Mouse (Mus musculus) midbrain, embryonic 10.5 days (tissue): ENCODE measurements at regions not wholly inside any gene's neighbourhood (a gene's known extent, or its start where the extent isn't known, plus 50 kb on each side); places are given as distances from the start of the nearest gene placed in this dataset.

Experiments used
- DNase-seq: peaks from one replicate; pipeline ENCODE4 v3.0.0-alpha.2; 2017; ENCODE audit warnings: low spot score
- H3K27ac ChIP-seq: fragments of 300-500 bp; sonication (generic); replicated peaks from 2 replicates; pipeline ENCODE4 v1.5.1; 2016; ENCODE audit warnings: mild to moderate bottlenecking
- H3K27me3 ChIP-seq: fragments of 300-500 bp; sonication (generic); 2 replicates; pipeline ENCODE4 v1.6.1; 2016; ENCODE audit warnings: low read depth, mild to moderate bottlenecking; ENCODE audit not compliant: poor library complexity, severe bottlenecking
- H3K36me3 ChIP-seq: fragments of 300-500 bp; sonication (generic); 2 replicates; pipeline ENCODE4 v1.6.1; 2016; ENCODE audit warnings: mild to moderate bottlenecking, moderate library complexity
- H3K4me1 ChIP-seq: fragments of 300-500 bp; sonication (generic); 2 replicates; pipeline ENCODE4 v1.6.1; 2016
- H3K4me3 ChIP-seq: fragments of 300-500 bp; sonication (generic); 2 replicates; pipeline ENCODE4 v1.5.1; 2016; ENCODE audit warnings: mild to moderate bottlenecking, moderate library complexity
- H3K9me3 ChIP-seq: fragments of 300-500 bp; sonication (generic); replicated peaks from 2 replicates; pipeline ENCODE4 v1.6.1; 2016; ENCODE audit warnings: mild to moderate bottlenecking
- WGBS: fragments of 180-500 bp; shearing (Covaris S2); methylation state at CpG from one replicate; pipeline ENCODE4 v1.1.7; 2016; 5-methylcytosine and 5-hydroxymethylcytosine counted together

DNA sequence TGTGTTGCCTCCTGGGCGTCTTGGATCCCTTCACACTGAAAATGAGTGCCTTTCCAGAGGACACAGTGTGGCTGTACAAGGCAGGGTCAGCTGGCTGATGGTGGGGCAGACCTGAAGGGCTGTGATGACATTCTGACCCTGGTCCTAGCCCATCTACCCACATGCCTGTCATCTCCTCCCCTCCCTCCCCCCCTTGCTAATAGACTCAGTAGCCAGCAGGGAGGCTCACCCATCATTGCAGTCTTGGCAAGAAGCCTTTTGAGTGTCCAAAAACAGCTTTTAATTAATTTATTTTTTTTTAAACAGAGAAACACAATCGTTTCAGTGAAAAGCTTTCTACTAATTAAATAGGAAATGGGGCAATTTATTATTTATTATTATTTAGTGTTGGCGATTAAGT lies 67.0 kb upstream of the Ssx2ip start:
- WGBS, result 85% methylated on average over 3 of the region's 3 CpGs
- Histone ChIP-seq H3K4me3 (no peak overlapping the region), H3K36me3 (no peaks in the 10 kb centered on the region), H3K27me3 (no peaks in the 10 kb centered on the region), H3K4me1 (peaks cover 25% of the 10 kb centered on the region), H3K27ac (peak overlapping the region; percentile 52), H3K9me3 (no peaks in the 10 kb centered on the region)
- no peak for DNase-seq

DNA sequence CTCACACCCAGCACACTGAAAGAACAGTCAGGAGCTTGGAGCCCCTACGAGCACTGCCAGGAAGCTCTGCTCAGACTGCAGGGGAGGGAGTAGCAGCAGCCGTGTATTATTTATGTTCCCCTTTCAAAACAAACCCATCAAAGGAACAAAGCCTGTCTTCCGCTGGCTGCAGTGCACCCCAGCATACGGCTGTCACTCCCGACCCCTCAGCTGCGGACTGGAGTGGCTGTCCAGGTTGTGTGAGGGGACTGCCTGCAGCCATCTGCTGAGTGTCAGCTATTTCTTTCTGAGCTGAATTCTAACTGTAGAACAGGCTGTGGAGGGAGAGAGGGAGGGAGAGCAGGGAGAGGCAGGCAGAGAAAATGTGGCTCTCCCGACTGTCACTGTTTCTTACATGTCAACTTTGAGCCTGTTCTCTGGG lies 66.6 kb upstream of the Ssx2ip start:
- Histone ChIP-seq H3K27ac (peak overlapping the region; percentile 52), H3K27me3 (no peaks in the 10 kb centered on the region), H3K9me3 (no peaks in the 10 kb centered on the region), H3K4me3 (no peak overlapping the region; the same call in 1 of the 2 replicates), H3K36me3 (no peaks in the 10 kb centered on the region), H3K4me1 (peaks cover 25% of the 10 kb centered on the region)
- 36% methylated on average over 7 of the region's 7 CpGs for WGBS
- DNase-seq, result no peak

DNA sequence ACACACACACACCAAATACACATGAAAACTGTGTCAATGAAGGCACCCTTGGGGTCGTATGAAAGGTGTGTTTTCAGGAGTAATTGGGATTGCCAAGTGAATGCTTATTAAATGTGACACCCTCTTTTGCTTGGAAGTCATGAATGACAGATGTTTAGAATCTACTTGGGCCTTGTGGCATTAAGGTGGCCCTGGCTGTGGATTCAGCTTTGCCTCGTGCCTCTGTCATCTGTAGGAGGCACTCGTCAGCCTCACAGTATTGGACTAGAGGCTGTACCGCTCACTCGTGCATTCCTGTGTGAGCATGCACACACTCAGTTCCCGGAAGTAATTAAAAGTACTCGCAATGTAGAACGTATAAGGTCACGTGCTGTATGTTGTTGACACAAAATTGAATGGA lies 66.0 kb upstream of the Ssx2ip start:
- Histone ChIP-seq H3K4me3 (no peak overlapping the region), H3K27ac (peak overlapping the region; percentile 52; the same call in 1 of the 2 replicates), H3K4me1 (peaks cover 25% of the 10 kb centered on the region), H3K27me3 (no peaks in the 10 kb centered on the region), H3K36me3 (no peaks in the 10 kb centered on the region), H3K9me3 (no peaks in the 10 kb centered on the region)
- WGBS, result 87% methylated on average over 9 of the region's 9 CpGs
- DNase-seq, result no peak

DNA sequence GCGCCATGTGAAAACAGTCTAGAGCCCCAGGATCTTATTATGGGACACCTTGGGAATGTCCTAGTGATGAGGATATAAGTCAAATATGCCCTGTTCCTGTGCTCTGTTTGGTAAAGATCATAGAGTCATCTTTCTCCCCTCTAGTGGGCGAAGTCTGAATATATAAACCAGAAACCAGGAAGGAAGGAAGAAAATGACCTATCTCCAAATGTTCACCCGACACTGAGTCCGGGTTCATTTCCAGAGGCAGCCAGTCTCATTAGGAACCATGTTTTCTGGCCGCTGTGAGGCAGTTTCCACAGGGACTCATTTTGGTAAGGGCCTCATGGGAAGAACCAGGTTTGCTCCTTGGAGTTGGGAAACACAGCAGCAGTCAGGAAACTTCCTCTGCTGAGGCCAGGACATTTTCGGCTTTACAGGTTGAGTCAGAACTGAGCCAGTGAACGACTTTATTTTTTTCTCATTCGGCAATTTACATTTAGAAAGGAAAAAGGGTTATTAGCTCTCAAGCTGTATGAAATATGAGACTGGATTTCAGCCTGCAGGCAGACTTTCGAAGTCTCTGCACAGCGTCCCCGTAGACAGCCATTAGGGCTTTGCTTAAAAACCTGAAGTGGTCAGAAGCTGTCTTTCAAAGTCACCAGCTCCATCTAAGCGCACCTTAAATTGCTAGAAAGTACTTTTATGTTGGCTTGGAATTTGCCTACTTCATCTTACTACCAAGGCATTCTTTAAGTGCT lies 64.0 kb upstream of the Ssx2ip start:
- peaks cover 5% of the 10 kb centered on the region for H3K27me3 ChIP-seq
- H3K4me1 ChIP-seq, result peaks cover 22% of the 10 kb centered on the region
- 87% methylated on average over 12 of the region's 12 CpGs for WGBS
- DNase-seq, result no peak
- no peaks in the 10 kb centered on the region for H3K9me3 ChIP-seq
- H3K36me3 ChIP-seq, result no peaks in the 10 kb centered on the region
- no peak overlapping the region for H3K4me3 ChIP-seq
- no peak overlapping the region for H3K27ac ChIP-seq

DNA sequence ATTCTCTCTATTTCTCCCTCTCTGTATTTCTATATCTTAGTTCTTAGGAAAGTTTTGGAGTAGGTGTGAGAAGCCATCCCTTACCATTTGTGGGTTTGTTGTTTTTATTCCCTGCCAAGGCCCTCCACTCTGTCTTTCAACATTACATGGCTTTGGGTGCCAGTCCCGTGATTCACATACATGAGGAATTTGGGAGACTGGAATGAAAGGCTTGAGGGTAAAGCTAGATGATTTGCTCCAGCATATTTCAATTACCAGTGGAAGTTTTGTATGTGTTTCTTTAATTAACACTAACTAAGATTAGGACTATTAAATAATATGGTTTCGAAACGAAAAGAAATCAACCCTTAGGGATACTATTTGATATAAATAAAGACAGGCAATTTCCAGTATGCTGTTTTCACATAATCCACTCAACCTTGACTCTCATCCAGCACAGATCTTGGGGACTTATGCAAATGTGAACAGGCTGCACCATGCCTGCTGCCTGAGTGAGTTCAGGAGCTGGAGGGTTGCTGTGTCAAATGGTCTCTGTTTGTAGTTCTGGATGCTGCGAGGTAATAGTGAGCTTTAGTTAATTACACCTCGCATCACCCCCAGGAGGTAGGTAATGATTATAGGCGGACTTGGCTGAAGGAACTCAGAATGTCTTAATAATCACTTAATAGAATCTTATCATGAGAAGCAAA lies 62.6 kb upstream of the Ssx2ip start:
- Histone ChIP-seq H3K27me3 (peaks cover 5% of the 10 kb centered on the region), H3K9me3 (no peaks in the 10 kb centered on the region), H3K27ac (no peak overlapping the region), H3K4me3 (no peak overlapping the region), H3K36me3 (no peaks in the 10 kb centered on the region), H3K4me1 (peaks cover 26% of the 10 kb centered on the region)
- no peak for DNase-seq
- WGBS, result 77% methylated on average over 6 of the region's 6 CpGs

DNA sequence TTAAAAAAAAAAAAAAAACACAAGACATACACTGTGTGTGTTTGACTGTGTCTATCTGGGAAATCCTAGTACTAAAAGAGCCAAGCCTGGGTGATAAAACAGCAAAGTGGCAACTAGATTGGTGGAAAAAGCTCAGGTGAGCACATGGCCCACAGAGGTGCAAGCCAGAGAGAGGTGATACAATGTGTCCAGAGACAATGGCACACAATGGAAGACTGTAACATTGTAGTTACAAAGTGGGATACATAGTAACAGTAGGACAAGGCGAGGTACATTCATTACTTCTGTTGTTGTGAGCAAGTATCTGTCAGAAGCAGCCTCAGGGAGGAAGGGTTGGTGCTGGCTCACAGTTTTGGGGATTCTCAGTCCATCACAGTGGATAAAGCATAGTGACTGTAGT lies 61.7 kb upstream of the Ssx2ip start:
- DNase-seq, result no peak
- WGBS, result 90% methylated on average over 1 of the region's 1 CpGs
- H3K27ac ChIP-seq, result no peak overlapping the region
- no peaks in the 10 kb centered on the region for H3K9me3 ChIP-seq
- no peaks in the 10 kb centered on the region for H3K36me3 ChIP-seq
- peaks cover 18% of the 10 kb centered on the region for H3K4me1 ChIP-seq
- H3K27me3 ChIP-seq, result peaks cover 10% of the 10 kb centered on the region
- no peak overlapping the region for H3K4me3 ChIP-seq

DNA sequence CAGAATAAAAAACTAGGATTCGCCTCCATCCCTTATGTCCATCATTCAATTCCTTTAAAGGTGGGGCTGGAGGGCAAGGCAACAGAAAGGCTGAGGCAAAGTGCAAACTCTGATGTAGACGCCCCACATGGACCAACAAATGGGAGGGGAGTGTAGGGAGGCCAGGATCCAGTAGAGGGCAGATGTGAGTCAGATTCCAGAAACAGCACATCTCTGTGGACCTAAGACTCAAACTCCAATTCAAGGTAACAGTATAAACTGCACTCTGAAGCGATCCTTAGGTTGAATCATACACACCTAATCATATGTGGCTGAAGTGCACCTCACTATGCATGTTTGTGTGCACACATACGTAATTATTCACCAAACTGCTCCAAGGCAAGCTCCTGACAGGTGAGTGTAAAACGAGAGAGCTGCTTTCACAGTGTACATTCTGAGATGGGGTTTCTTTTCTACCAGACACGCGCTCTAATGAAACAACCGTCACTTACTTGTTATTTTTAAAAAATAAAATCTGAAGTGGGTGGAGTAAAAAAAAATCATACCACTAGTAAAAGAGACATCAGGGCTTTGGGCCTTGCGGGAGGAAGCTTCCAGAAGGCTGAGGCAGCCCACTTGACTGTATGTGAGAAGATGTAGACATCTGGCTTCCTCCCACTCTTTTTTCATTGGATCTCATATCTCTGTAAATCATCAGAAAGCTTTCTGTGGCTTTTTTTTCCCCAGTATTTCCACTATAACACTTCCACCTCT lies 60.6 kb upstream of the Ssx2ip start:
- H3K27me3 ChIP-seq, result peaks cover 10% of the 10 kb centered on the region
- DNase-seq, result peak; percentile 55
- H3K27ac ChIP-seq, result no peak overlapping the region
- H3K36me3 ChIP-seq, result no peaks in the 10 kb centered on the region
- H3K9me3 ChIP-seq, result no peaks in the 10 kb centered on the region
- H3K4me3 ChIP-seq, result no peak overlapping the region
- H3K4me1 ChIP-seq, result peaks cover 9% of the 10 kb centered on the region
- WGBS, result 54% methylated on average over 9 of the region's 9 CpGs

DNA sequence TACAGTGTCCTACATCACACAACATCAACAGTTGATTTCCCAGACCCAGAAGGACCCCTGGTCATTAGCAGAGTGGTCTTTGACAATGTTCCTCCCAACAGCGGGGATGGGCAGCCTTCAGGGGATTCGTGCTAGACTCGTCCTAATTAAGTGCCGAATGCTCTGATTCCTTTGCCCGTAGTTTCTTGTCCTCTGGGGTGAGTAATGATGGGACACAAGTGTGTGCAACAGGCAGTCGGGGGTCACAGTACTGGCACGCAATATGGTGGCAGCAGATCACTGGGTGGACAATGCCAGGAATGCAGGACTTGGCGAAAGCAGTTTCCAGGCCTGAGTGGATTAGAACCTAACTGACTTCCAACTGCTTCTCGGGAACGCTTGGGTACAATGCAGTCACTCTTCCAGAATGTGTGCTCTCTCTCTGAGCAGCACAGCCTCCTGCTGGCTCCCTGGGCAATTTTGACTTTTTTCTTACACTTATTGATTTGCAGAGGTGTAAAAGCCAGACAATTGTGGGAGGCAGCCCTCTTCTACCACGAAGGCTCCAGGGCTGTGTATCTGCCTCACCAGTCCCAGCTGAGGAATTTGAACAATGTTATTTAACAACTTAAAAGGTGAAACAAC lies 59.9 kb upstream of the Ssx2ip start:
- DNase-seq, result no peak
- no peaks in the 10 kb centered on the region for H3K9me3 ChIP-seq
- H3K4me1 ChIP-seq, result peaks cover 9% of the 10 kb centered on the region
- WGBS, result 80% methylated on average over 11 of the region's 11 CpGs
- no peaks in the 10 kb centered on the region for H3K36me3 ChIP-seq
- H3K27me3 ChIP-seq, result peaks cover 10% of the 10 kb centered on the region
- H3K4me3 ChIP-seq, result no peak overlapping the region
- no peak overlapping the region for H3K27ac ChIP-seq

DNA sequence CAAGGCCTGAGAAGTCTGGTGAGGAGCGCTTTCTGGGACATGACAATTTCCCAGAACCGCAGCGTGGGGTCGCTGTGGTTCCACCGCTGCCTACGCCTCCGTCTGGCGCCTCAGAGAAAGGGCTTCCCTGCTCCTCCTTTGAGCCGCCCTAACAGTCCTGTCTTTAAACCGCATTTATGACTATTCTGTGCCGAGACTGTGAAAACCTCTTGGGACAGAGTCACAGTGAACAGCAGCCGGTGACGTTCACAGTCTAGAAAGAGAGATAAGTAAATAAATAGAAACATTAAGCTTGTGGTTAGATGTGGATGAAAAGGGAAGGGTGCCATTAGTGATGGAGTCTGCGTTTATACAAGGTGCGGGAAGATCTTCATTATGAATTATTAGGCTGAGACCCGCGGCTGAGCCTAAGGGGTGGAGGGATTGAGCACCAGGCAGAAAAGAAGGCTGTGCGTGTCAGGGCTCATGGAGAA lies 59.1 kb upstream of the Ssx2ip start:
- H3K27ac ChIP-seq, result peak overlapping the region; percentile 72
- no peaks in the 10 kb centered on the region for H3K36me3 ChIP-seq
- WGBS, result 17% methylated on average over 18 of the region's 18 CpGs
- H3K9me3 ChIP-seq, result no peaks in the 10 kb centered on the region
- peaks cover 9% of the 10 kb centered on the region for H3K4me1 ChIP-seq
- H3K4me3 ChIP-seq, result peak overlapping the region; percentile 39
- peak; percentile 80 for DNase-seq
- peaks cover 10% of the 10 kb centered on the region for H3K27me3 ChIP-seq

DNA sequence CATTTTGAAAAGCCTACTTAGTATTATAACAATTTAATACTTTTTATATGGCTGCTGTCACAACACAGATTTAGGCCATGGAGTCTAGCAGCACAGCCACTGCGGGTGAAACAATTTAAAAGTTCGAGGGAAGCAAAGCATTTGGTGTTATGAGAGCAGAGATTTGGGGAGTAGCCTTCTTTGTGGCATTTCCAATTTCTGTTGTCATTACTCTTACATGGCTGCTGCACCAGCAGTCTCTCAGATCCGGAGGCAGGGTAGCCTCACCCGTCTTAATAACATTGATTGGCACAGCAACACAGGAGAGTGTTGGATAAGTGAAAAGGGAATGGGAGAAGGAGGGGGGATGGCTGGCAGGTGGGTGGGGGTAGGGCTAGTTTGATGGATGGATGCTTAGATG lies 58.5 kb upstream of the Ssx2ip start:
- Histone ChIP-seq H3K27me3 (peaks cover 10% of the 10 kb centered on the region), H3K27ac (no peak overlapping the region), H3K9me3 (no peaks in the 10 kb centered on the region), H3K4me1 (peaks cover 9% of the 10 kb centered on the region), H3K36me3 (no peaks in the 10 kb centered on the region), H3K4me3 (no peak overlapping the region)
- no peak for DNase-seq
- WGBS, result 73% methylated on average over 4 of the region's 4 CpGs

DNA sequence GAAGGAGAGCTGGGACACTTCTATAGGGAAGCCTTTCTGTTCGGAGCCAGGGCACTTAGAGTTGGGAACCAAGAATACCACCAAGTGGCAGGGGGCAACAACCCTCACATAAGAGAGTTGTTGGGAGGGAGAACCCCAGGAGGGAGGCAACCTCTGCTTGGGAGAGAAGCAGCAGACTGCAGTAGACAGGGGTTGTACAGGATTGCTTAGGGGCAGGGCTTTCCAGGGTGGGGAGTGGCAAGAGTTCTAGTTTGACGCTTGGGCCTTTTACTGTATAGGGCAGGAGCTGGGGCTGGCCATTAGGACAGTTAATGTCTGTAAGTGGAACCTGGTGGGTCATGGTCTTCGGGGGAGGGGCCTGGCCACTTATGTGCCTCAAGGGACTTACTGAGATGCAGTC lies 57.1 kb upstream of the Ssx2ip start:
- Histone ChIP-seq H3K36me3 (no peaks in the 10 kb centered on the region), H3K9me3 (no peaks in the 10 kb centered on the region), H3K27me3 (peaks cover 10% of the 10 kb centered on the region), H3K4me3 (no peak overlapping the region), H3K27ac (no peak overlapping the region), H3K4me1 (peaks cover 9% of the 10 kb centered on the region)
- 87% methylated on average over 3 of the region's 3 CpGs for WGBS
- DNase-seq, result no peak

DNA sequence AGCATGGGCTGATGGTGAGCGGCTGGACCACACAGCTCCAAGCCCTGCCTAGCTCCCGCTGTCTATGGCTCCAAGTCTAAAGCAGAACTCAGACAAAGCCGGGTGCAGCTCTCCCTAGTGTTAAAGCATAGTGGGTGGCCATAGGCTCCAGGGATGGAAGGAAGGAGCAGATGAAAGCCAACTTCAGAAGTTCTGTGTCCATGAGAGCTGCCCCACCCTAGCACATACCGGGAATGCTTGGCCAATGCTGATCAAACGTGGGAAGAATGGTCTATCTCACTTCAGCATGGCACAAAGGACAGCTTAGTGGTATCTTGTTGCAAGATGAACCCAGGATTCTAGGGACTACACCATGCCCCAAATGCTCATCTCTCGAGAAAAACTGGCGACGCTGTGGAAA lies 55.5 kb upstream of the Ssx2ip start:
- H3K27me3 ChIP-seq, result peaks cover 10% of the 10 kb centered on the region
- WGBS, result 89% methylated on average over 8 of the region's 8 CpGs
- H3K4me1 ChIP-seq, result peaks cover 9% of the 10 kb centered on the region
- no peaks in the 10 kb centered on the region for H3K9me3 ChIP-seq
- H3K27ac ChIP-seq, result no peak overlapping the region
- H3K4me3 ChIP-seq, result no peak overlapping the region
- H3K36me3 ChIP-seq, result no peaks in the 10 kb centered on the region
- DNase-seq, result no peak
